Mouse (Mus musculus): Measurements from ENCODE around the gene Fuz.

Gene Fuz

GRCm38 (mm10) chr7:44888256-44889105, 7.4 kb upstream of the Fuz start:
- no peak for DNase-seq (ENCODE audit: low spot score)

- no peak for DNase-seq (ENCODE audit: low spot score)
Measured at GRCm38 (mm10) chr7:44890180-44890579, 5.7 kb upstream of the Fuz start.

- no peak for DNase-seq (ENCODE audit: low spot score)
Measured at GRCm38 (mm10) chr7:44890737-44891136, 5.1 kb upstream of the Fuz start.

GRCm38 (mm10) chr7:44891611-44892010, 4.3 kb upstream of the Fuz start:
- DNase-seq (ENCODE audit: low spot score) = no peak

- DNase-seq (ENCODE audit: low spot score) = peak; percentile 95
Measured at GRCm38 (mm10) chr7:44892276-44892921, 3.5 kb upstream of the Fuz start, which contains the start of gene Med25. Med25 (minus strand) TSS chr7:44892712.

GRCm38 (mm10) chr7:44893197-44893596, 2.7 kb upstream of the Fuz start:
- no peak for DNase-seq (ENCODE audit: low spot score)

- no peak for DNase-seq (ENCODE audit: low spot score)
Measured at GRCm38 (mm10) chr7:44894175-44894574, 1.7 kb upstream of the Fuz start.

GRCm38 (mm10) chr7:44895206-44895592, 680 bp upstream of the Fuz start:
- DNase-seq (ENCODE audit: low spot score) = no peak

GRCm38 (mm10) chr7:44896499-44896898, 620 bp downstream of the Fuz start:
- peak; percentile 26 for DNase-seq (ENCODE audit: low spot score)

GRCm38 (mm10) chr7:44898607-44899006, 2.7 kb downstream of the Fuz start:
- no peak for DNase-seq (ENCODE audit: low spot score)

GRCm38 (mm10) chr7:44900632-44901031, 4.8 kb downstream of the Fuz start:
- no peak for DNase-seq (ENCODE audit: low spot score)

- DNase-seq (ENCODE audit: low spot score) = no peak
Measured at GRCm38 (mm10) chr7:44901230-44901722, 5.4 kb downstream of the Fuz start.

GRCm38 (mm10) chr7:44905430-44905829, 9.6 kb downstream of the Fuz start:
- DNase-seq (ENCODE audit: low spot score) = no peak

- DNase-seq (ENCODE audit: low spot score) = no peak
Measured at GRCm38 (mm10) chr7:44908706-44909476, 13.0 kb downstream of the Fuz start.

- no peak for DNase-seq (ENCODE audit: low spot score)
Measured at GRCm38 (mm10) chr7:44914396-44914795, 18.5 kb downstream of the Fuz start.

GRCm38 (mm10) chr7:44915314-44915713, 19.4 kb downstream of the Fuz start:
- DNase-seq (ENCODE audit: low spot score) = no peak

GRCm38 (mm10) chr7:44916191-44916590, 20.3 kb downstream of the Fuz start:
- no peak for DNase-seq (ENCODE audit: low spot score)

GRCm38 (mm10) chr7:44916881-44917280, 21.0 kb downstream of the Fuz start:
- DNase-seq (ENCODE audit: low spot score) = no peak

GRCm38 (mm10) chr7:44918219-44918618, 22.3 kb downstream of the Fuz start:
- no peak for DNase-seq (ENCODE audit: low spot score)

- no peak for DNase-seq (ENCODE audit: low spot score)
Measured at GRCm38 (mm10) chr7:44919127-44919526, 23.2 kb downstream of the Fuz start.

- no peak for DNase-seq (ENCODE audit: low spot score)
Measured at GRCm38 (mm10) chr7:44922530-44922929, 26.7 kb downstream of the Fuz start.

- DNase-seq (ENCODE audit: low spot score) = no peak
Measured at GRCm38 (mm10) chr7:44925468-44925867, 29.6 kb downstream of the Fuz start.

Data from layer of hippocampus, adult 11-12 months (tissue).